ENCODE assay signal across 8 mouse cellular contexts in the genomic region with DNA sequence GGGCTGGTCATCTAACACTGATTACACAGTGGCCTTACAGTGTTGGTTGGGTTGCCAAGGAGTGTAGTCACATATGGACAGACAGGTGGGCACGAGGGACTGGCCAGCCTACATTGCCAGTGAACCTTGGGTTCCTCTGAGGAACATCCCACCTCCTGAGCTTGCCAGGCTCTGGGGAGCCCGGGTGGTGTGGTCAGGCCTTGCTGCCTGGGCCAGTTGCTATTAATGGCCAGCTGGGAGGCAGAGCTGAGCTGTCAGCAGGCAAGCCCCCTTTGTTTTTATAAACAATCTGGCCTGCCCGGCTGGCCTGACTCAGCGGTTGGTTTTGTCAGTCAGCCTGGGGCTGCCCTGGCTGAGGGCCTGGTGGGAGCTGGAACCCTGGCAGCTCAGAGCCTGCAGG. TPM values are rescaled to one million over a fixed set of nuclear protein-coding genes. Genes with fewer than 3 reads are reported as not detected.
DNase-seq lines count a peak whose midpoint lies in the region; ATAC-seq and TF ChIP-seq lines count a peak whose summit lies in the region.

No protein-coding gene starts in this region.

- H3K27ac ChIP-seq in forebrain, postnatal 0 days (ENCODE audit: low read depth, low read length): no peak overlapping the region
- H3K27ac ChIP-seq in liver, embryonic 11.5 days (ENCODE audit: low read depth, low read length): peak overlapping the region; percentile 8; the same call in 1 of the 2 replicates

- H3K4me2 ChIP-seq in forebrain, postnatal 0 days (ENCODE audit: low read depth): no peak overlapping the region
- peak overlapping the region; percentile 93 for H3K4me2 ChIP-seq in liver, embryonic 11.5 days

- H3K4me3 ChIP-seq in forebrain, postnatal 0 days (ENCODE audit: low read depth, low read length): no peak overlapping the region
- H3K4me3 ChIP-seq in liver, embryonic 11.5 days (ENCODE audit: low read depth, low read length): peak overlapping the region; percentile 94

- TF ChIP-seq CTCF in forebrain, postnatal 0 days (IDR thresholded peaks at IDR 0.05; ENCODE audit: low read depth): no peak

- peaks cover 4% of the 10 kb centered on the region for H3K4me1 ChIP-seq in forebrain, postnatal 0 days (ENCODE audit: insufficient read depth)
- peaks cover 69% of the 10 kb centered on the region for H3K4me1 ChIP-seq in liver, embryonic 11.5 days (replicated peaks; ENCODE audit: control insufficient read depth, insufficient read depth, low read length)

- DNase-seq in lung, postnatal 10 days: peak; percentile 57
- no peak for DNase-seq in lung, postnatal 14 days
- DNase-seq in cerebellum, adult 9-11 months: peak; percentile 66
- peak; percentile 34 for DNase-seq in forebrain, postnatal 0 days
- no peak for DNase-seq in liver, embryonic 11.5 days (ENCODE audit: low spot score)
- no peak for DNase-seq in frontal cortex, postnatal 10 days (ENCODE audit: low spot score in 2 of 2)
- DNase-seq in T-cell, adult 2 months (ENCODE audit: low spot score): no peak

- WGBS in forebrain, postnatal 0 days: 16% methylated on average over 4 of the region's 4 CpGs
- 35% methylated on average over 4 of the region's 4 CpGs for WGBS in liver, embryonic 11.5 days

- H3K9ac ChIP-seq in forebrain, postnatal 0 days: no peak overlapping the region
- peak overlapping the region; percentile 92 for H3K9ac ChIP-seq in liver, embryonic 11.5 days (ENCODE audit: low read depth, low read length)

- no peak for ATAC-seq in forebrain, postnatal 0 days
- ATAC-seq in liver, embryonic 11.5 days (replicated peaks; ENCODE audit: low FRiP score): no peak
- ATAC-seq in granulocyte monocyte progenitor cell, adult 5-6 weeks (replicated peaks; ENCODE audit: poor library complexity, severe bottlenecking): no peak

- no peaks in the 10 kb centered on the region for H3K9me3 ChIP-seq in forebrain, postnatal 0 days (ENCODE audit: low read length)
- no peaks in the 10 kb centered on the region for H3K9me3 ChIP-seq in liver, embryonic 11.5 days (ENCODE audit: control insufficient read depth, low read length)

- H3K36me3 ChIP-seq in forebrain, postnatal 0 days (ENCODE audit: insufficient read depth): 0 out of 2 replicates have a peak, but pooled peaks cover 5% of the 10 kb centered on the region
- H3K36me3 ChIP-seq in liver, embryonic 11.5 days (ENCODE audit: control insufficient read depth, insufficient read depth, low read length): peaks cover 66% of the 10 kb centered on the region

- no peaks in the 10 kb centered on the region for H3K27me3 ChIP-seq in forebrain, postnatal 0 days (ENCODE audit: insufficient read depth, low read length)
- no peaks in the 10 kb centered on the region for H3K27me3 ChIP-seq in liver, embryonic 11.5 days (replicated peaks; ENCODE audit: control insufficient read depth, insufficient read depth, low read length)

RNA-seq across cellular contexts. Expression of a gene that starts 4.6 kb away (rescaled TPM):
- 5.9 and 6.6 TPM in 2 replicates for total RNA-seq in forebrain, postnatal 0 days (2014; rRNA removed)
- polyA plus RNA-seq in forebrain, postnatal 0 days (2015; fragmentation: Nextera tagmentation; extraction: Ambion mirVana): 11.0 and 14.5 TPM in 2 replicates
- polyA plus RNA-seq in liver, embryonic 11.5 days (2014; fragmentation: Nextera tagmentation; extraction: Ambion mirVana): 209 and 222 TPM in 2 replicates
- total RNA-seq in granulocyte monocyte progenitor cell, adult 5-6 weeks (2014; fragmentation: Nextera tagmentation): 127 and 197 TPM in 2 replicates
- 38.8 and 60.4 TPM in 2 replicates for total RNA-seq in granulocyte monocyte progenitor cell, adult 5-6 weeks (2017)

RNA-seq across cellular contexts. Expression of a gene that starts 25.0 kb away (rescaled TPM):
- 103 and 108 TPM in 2 replicates for total RNA-seq in forebrain, postnatal 0 days (2014; rRNA removed)
- 150 and 161 TPM in 2 replicates for polyA plus RNA-seq in forebrain, postnatal 0 days (2015; fragmentation: Nextera tagmentation; extraction: Ambion mirVana)
- polyA plus RNA-seq in liver, embryonic 11.5 days (2014; fragmentation: Nextera tagmentation; extraction: Ambion mirVana): 172 and 181 TPM in 2 replicates
- 95.2 and 147 TPM in 2 replicates for total RNA-seq in granulocyte monocyte progenitor cell, adult 5-6 weeks (2014; fragmentation: Nextera tagmentation)
- 71.2 and 75.6 TPM in 2 replicates for total RNA-seq in granulocyte monocyte progenitor cell, adult 5-6 weeks (2017)

RNA-seq across cellular contexts. Expression of a gene that starts 47.4 kb away (rescaled TPM):
- total RNA-seq in forebrain, postnatal 0 days (2014; rRNA removed): 1.1 and 1.3 TPM in 2 replicates
- 0.92 and 1.1 TPM in 2 replicates for polyA plus RNA-seq in forebrain, postnatal 0 days (2015; fragmentation: Nextera tagmentation; extraction: Ambion mirVana)
- polyA plus RNA-seq in liver, embryonic 11.5 days (2014; fragmentation: Nextera tagmentation; extraction: Ambion mirVana): 0.13 TPM in 1 of 2 replicates, not detected in the other
- total RNA-seq in granulocyte monocyte progenitor cell, adult 5-6 weeks (2014; fragmentation: Nextera tagmentation): not detected in 2 replicates
- not detected in 2 replicates for total RNA-seq in granulocyte monocyte progenitor cell, adult 5-6 weeks (2017)

Comparison
In these comparisons a context has a peak if more than half of its experiments do, and no peak if none do; other contexts are left out.
1. DNase-seq: peak in lung, postnatal 10 days (single experiment), cerebellum, adult 9-11 months (single experiment) and forebrain, postnatal 0 days (single experiment); none in lung, postnatal 14 days (single experiment), liver, embryonic 11.5 days (single experiment), frontal cortex, postnatal 10 days (0 of 2) and T-cell, adult 2 months (single experiment).